ENCODE assay signal across 14 mouse cellular contexts in the genomic region with DNA sequence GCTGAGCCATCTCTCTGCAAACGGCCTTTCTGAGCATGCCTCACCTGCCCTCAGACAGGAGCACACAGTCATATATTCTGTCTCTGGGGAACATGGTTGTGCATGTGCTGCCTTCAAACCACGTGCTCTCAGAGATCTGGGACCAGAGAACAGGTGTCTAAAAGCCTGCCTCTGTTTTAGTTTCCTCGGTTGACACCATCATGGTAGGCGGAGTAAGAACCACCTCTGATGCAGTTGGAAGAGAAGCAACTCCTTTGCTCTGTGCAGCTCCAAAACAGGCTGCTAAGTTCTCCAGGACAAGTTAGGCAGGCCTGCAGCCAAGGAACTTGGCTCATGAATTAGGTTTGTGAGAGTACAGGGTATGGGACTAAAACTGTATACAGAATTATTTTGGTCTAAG.
A peak's percentile ranks its signal among the peaks of the same experiment; 100 is the strongest.
DNase-seq lines count a peak whose midpoint lies in the region; ATAC-seq and TF ChIP-seq lines count a peak whose summit lies in the region.
"Had no signal": no experiment of that assay in that cellular context is flagged by ENCODE, and none has a peak within 500 bp of the region (broad histone marks: within the 10 kb centered on the region; RNA-seq: fewer than 3 reads in every experiment).

No protein-coding gene starts in this region.

- peak; percentile 44 for DNase-seq in gastrocnemius, adult 2 months
- DNase-seq in gastrocnemius, postnatal 10 days: no peak
- peak; percentile 20 for DNase-seq in thymus, postnatal 0 days (ENCODE audit: low spot score)
- DNase-seq in thymus, adult 18-20 months: no peak
- DNase-seq in left cerebral cortex, postnatal 36 days (ENCODE audit: low spot score in 2 of 2): peak; percentile 41 to 71
- DNase-seq in ovary, adult 18-20 months (ENCODE audit: low spot score): no peak
- DNase-seq in kidney, postnatal 10 days: no peak
- DNase-seq: adrenal gland, adult 8-10 months; lung, embryonic 14.5 days had no signal

- no peak overlapping the region; the same call in 1 of the 2 replicates for H3K27ac ChIP-seq in gastrocnemius, adult 2 months
- no peak overlapping the region for H3K27ac ChIP-seq in kidney, embryonic 15.5 days
- H3K27ac ChIP-seq: limb, embryonic 13.5 days; midbrain, embryonic 12.5 days; neural tube, embryonic 12.5 days had no signal

- no peak for TF ChIP-seq CTCF in gastrocnemius, adult 2 months (IDR thresholded peaks at IDR 0.05)

- WGBS in kidney, embryonic 15.5 days: 86% methylated on average over 4 of the region's 4 CpGs

- intact Hi-C loops in gastrocnemius, adult 2 months (cut with DNase I): no loop called here
- intact Hi-C loops in left cerebral cortex, postnatal 36 days (cut with DNase I): no loop called here

- no peak overlapping the region for H3K4me2 ChIP-seq in kidney, embryonic 15.5 days
- H3K4me2 ChIP-seq: heart, embryonic 13.5 days; limb, embryonic 13.5 days; lung, embryonic 14.5 days; midbrain, embryonic 12.5 days; neural tube, embryonic 12.5 days had no signal

- H3K27me3 ChIP-seq in kidney, embryonic 15.5 days: no peaks in the 10 kb centered on the region
- H3K27me3 ChIP-seq: heart, embryonic 13.5 days; limb, embryonic 13.5 days; midbrain, embryonic 12.5 days; neural tube, embryonic 12.5 days had no signal

- ATAC-seq in kidney, embryonic 15.5 days (replicated peaks; ENCODE audit: low FRiP score): no peak

- 0 out of 2 replicates have a peak, but pooled peaks cover 7% of the 10 kb centered on the region for H3K4me1 ChIP-seq in kidney, embryonic 15.5 days
- H3K4me1 ChIP-seq: neural tube, embryonic 12.5 days had no signal

- H3K9ac ChIP-seq in kidney, embryonic 15.5 days: no peak overlapping the region
- H3K9ac ChIP-seq: heart, embryonic 13.5 days; limb, embryonic 13.5 days; lung, embryonic 14.5 days; midbrain, embryonic 12.5 days; neural tube, embryonic 12.5 days had no signal

- no peaks in the 10 kb centered on the region for H3K9me3 ChIP-seq in kidney, embryonic 15.5 days (replicated peaks)
- H3K9me3 ChIP-seq: heart, embryonic 13.5 days; limb, embryonic 13.5 days; midbrain, embryonic 12.5 days; neural tube, embryonic 12.5 days had no signal

- no peak overlapping the region for H3K4me3 ChIP-seq in gastrocnemius, adult 2 months
- no peak overlapping the region for H3K4me3 ChIP-seq in kidney, embryonic 15.5 days (replicated peaks)
- H3K4me3 ChIP-seq: heart, embryonic 13.5 days; limb, embryonic 13.5 days; midbrain, embryonic 12.5 days; neural tube, embryonic 12.5 days had no signal

- no peaks in the 10 kb centered on the region for H3K36me3 ChIP-seq in kidney, embryonic 15.5 days
- H3K36me3 ChIP-seq: heart, embryonic 13.5 days; limb, embryonic 13.5 days; midbrain, embryonic 12.5 days; neural tube, embryonic 12.5 days had no signal

Comparison
In these comparisons a context has a peak if more than half of its experiments do, and no peak if none do; other contexts are left out.
1. DNase-seq: peak in gastrocnemius, adult 2 months (single experiment), thymus, postnatal 0 days (single experiment) and left cerebral cortex, postnatal 36 days (2 of 2); none in gastrocnemius, postnatal 10 days (single experiment), thymus, adult 18-20 months (0 of 2), ovary, adult 18-20 months (single experiment) and kidney, postnatal 10 days (single experiment).